Mouse (Mus musculus): ENCODE data around the gene Kmt2d. TPM values are rescaled to one million over a fixed set of nuclear protein-coding genes. Genes with fewer than 3 reads are reported as not detected.

Gene Kmt2d
- polyA plus RNA-seq, 1 experiment from 2014 or later: 8.5 TPM

DNA sequence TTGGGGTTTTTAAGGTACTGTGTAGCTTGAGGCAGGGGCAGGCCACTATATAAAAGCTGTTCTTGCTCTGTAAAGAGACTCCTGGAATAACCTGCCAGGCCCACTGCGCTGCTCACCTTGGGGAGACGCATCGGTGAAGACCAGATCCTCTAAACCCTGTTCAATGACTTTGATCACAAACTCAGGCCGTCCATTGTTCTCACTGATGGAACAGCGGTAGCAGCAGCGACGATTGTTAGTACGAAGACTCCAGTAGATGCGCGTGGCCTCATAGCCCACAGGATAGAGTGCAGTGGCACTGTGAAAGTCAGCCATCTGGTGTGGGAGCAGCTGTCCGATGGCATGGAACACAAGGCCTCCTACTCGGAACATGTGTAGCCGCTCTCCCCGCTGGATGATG, 31.8 kb downstream of the Kmt2d start:
- H3K4me3 ChIP-seq (ENCODE audit: low read length): no peak overlapping the region
- no peak overlapping the region for H3K4me2 ChIP-seq (ENCODE audit: low read depth, low read length)
- H3K27me3 ChIP-seq (ENCODE audit: control insufficient read depth, insufficient read depth, low read length): no peaks in the 10 kb centered on the region
- no peak overlapping the region for H3K27ac ChIP-seq (ENCODE audit: low read length)
- no peak overlapping the region for H3K9ac ChIP-seq (ENCODE audit: low read length)
- ATAC-seq (replicated peaks; ENCODE audit: extremely low read depth, insufficient read depth, low FRiP score): no peak
- 98% methylated on average over 14 of the region's 14 CpGs for WGBS
- H3K4me1 ChIP-seq (ENCODE audit: control insufficient read depth, insufficient read depth, low read length): peaks cover 2% of the 10 kb centered on the region; the same call in 1 of the 2 replicates
- peaks cover 95% of the 10 kb centered on the region for H3K36me3 ChIP-seq (ENCODE audit: control insufficient read depth, insufficient read depth)
- H3K9me3 ChIP-seq (replicated peaks; ENCODE audit: control insufficient read depth, low read length): no peaks in the 10 kb centered on the region

DNA sequence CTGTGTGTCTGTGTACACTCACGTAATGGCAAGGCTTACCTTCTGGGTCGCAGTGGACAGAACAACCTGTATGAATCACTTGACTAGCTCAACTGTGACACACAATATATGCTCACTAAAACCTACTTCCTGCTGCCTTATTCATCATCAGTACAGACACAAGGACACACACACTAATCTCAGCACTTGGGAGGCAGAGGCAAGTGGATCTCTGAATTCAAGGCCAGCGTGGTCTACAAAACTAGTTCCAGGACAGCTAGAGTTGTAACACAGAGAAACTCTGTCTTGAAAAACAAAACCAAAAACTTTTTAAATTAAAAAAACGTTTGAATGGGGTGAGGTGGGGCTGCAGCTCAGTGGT, 33.3 kb downstream of the Kmt2d start:
- Histone ChIP-seq H3K4me1 (ENCODE audit: control insufficient read depth, insufficient read depth, low read length) (peaks cover 4% of the 10 kb centered on the region; the same call in 1 of the 2 replicates), H3K9me3 (replicated peaks; ENCODE audit: control insufficient read depth, low read length) (no peaks in the 10 kb centered on the region), H3K4me3 (ENCODE audit: low read length) (no peak overlapping the region), H3K36me3 (ENCODE audit: control insufficient read depth, insufficient read depth) (peaks cover 93% of the 10 kb centered on the region), H3K9ac (ENCODE audit: low read length) (no peak overlapping the region), H3K27ac (ENCODE audit: low read length) (no peak overlapping the region), H3K27me3 (ENCODE audit: control insufficient read depth, insufficient read depth, low read length) (no peaks in the 10 kb centered on the region), H3K4me2 (ENCODE audit: low read depth, low read length) (no peak overlapping the region)
- no peak for ATAC-seq (replicated peaks; ENCODE audit: extremely low read depth, insufficient read depth, low FRiP score)
- WGBS: 76% methylated on average over 4 of the region's 4 CpGs

DNA sequence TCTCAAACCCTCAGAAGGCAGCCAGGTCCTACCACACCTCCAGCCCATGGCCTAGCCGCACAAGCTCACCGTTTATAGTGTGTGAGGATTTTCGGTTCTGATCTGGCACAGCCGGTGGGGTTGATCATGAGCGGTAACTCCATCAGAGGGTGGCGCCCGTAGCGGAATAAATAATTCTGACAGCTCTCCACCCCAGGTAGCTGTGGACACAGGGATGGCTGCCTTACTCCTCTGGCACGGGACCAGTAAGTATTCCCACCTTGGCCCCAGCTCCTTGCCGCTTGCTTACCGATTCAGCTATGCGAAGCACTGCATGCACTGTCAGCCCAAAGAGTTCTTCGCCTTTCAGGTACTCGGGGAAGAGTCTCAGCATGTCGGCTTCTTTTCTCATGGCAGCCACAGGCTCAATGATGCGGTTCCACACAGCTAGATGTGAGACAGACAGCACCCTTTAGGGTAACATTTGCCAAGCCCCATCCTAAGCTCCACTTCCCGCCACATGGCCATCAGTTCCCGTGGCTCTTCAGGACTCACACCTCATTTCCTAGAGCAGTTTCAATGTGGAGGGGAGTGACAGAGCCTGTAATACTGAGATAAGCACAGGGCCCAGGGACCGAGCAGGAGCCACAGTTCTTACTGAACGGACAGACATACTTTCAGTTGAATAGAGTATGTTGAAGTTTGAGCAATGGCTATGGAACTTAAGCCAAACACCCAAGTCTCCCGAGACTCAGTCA, 33.8 kb downstream of the Kmt2d start:
- ATAC-seq (replicated peaks; ENCODE audit: extremely low read depth, insufficient read depth, low FRiP score): no peak
- 90% methylated on average over 21 of the region's 21 CpGs for WGBS
- H3K9ac ChIP-seq (ENCODE audit: low read length): no peak overlapping the region

DNA sequence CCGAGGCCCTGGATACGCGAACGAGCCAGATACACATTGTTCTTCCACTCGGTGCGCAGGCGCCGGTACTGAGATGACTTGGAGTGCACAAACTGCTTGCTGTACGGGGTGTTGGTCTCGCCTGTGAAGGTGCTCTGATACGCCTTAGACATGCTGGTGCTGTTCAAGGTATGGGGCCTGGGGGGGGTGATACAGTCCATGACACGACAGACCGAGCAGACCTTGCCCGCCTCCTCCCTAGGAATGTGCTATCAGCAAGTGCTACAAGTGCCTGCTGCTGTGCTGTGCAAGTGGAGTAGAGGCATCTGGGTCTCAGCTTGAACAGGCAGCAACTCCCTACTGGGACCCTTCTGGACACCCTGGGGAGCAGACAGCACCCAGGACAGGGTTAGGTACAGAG, 35.7 kb downstream of the Kmt2d start:
- no peak overlapping the region for H3K4me3 ChIP-seq (ENCODE audit: low read length)
- no peaks in the 10 kb centered on the region for H3K9me3 ChIP-seq (replicated peaks; ENCODE audit: control insufficient read depth, low read length)
- no peak for ATAC-seq (replicated peaks; ENCODE audit: extremely low read depth, insufficient read depth, low FRiP score)
- H3K27ac ChIP-seq (ENCODE audit: low read length): no peak overlapping the region; the same call in 1 of the 2 replicates
- H3K4me1 ChIP-seq (ENCODE audit: control insufficient read depth, insufficient read depth, low read length): peaks cover 13% of the 10 kb centered on the region
- H3K4me2 ChIP-seq (ENCODE audit: low read depth, low read length): no peak overlapping the region
- H3K27me3 ChIP-seq (ENCODE audit: control insufficient read depth, insufficient read depth, low read length): no peaks in the 10 kb centered on the region
- 69% methylated on average over 14 of the region's 14 CpGs for WGBS
- no peak overlapping the region for H3K9ac ChIP-seq (ENCODE audit: low read length)
- peaks cover 70% of the 10 kb centered on the region for H3K36me3 ChIP-seq (ENCODE audit: control insufficient read depth, insufficient read depth)

More for the DNA sequence above, 33.8 kb downstream of the Kmt2d start:
- no peaks in the 10 kb centered on the region for H3K9me3 ChIP-seq (replicated peaks; ENCODE audit: control insufficient read depth, low read length)
- peaks cover 89% of the 10 kb centered on the region for H3K36me3 ChIP-seq (ENCODE audit: control insufficient read depth, insufficient read depth)
- no peaks in the 10 kb centered on the region for H3K27me3 ChIP-seq (ENCODE audit: control insufficient read depth, insufficient read depth, low read length)
- no peak overlapping the region for H3K27ac ChIP-seq (ENCODE audit: low read length)
- no peak overlapping the region for H3K4me3 ChIP-seq (ENCODE audit: low read length)
- no peak overlapping the region for H3K4me2 ChIP-seq (ENCODE audit: low read depth, low read length)
- H3K4me1 ChIP-seq (ENCODE audit: control insufficient read depth, insufficient read depth, low read length): peaks cover 7% of the 10 kb centered on the region

DNA sequence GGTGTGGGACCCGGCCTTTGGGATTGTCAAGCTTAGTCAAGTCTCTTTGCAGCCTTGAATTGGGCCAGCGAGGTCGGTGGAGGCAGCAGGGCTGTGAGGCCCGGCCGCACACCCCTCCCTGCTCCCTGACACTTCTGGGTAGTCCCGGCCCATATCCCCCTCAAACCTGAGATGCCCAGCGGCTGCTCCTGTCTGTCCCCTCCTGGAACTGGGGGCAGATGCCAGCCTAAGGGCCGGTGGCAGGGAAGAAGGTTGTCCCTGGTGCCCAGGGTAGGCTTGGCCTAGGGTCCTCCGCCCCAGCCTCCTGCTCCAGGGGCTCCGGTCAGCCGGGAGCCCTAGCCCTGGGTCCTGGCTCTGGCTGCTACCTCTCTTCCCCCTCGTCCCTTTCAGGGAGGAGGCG, 36.9 kb downstream of the Kmt2d start:
- Histone ChIP-seq H3K9ac (ENCODE audit: low read length) (no peak overlapping the region), H3K4me1 (ENCODE audit: control insufficient read depth, insufficient read depth, low read length) (peaks cover 23% of the 10 kb centered on the region), H3K4me3 (ENCODE audit: low read length) (no peak overlapping the region), H3K4me2 (ENCODE audit: low read depth, low read length) (no peak overlapping the region), H3K27ac (ENCODE audit: low read length) (no peak overlapping the region), H3K36me3 (ENCODE audit: control insufficient read depth, insufficient read depth) (peaks cover 58% of the 10 kb centered on the region), H3K9me3 (replicated peaks; ENCODE audit: control insufficient read depth, low read length) (no peaks in the 10 kb centered on the region), H3K27me3 (ENCODE audit: control insufficient read depth, insufficient read depth, low read length) (no peaks in the 10 kb centered on the region)
- no peak for ATAC-seq (replicated peaks; ENCODE audit: extremely low read depth, insufficient read depth, low FRiP score)
- 81% methylated on average over 13 of the region's 13 CpGs for whole genome bisulfite sequencing

DNA sequence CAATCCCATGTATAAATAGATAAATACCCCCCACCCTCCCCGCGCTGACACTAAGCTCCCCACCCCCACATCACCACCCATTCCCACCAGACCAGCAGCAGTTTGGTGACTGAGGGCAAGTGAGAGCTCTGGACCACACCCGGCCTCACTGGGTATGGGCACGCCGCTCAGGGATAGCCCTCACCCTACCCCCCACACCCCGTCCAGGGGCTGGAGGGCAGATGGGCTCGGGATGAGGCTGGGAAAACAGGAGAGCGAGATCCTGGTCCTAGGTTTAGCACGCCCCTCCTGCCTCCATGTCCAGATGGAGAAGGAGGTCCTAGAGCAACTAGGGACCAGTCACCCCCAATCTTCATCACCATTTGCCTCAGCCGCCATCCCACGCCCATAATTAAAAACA, 37.7 kb downstream of the Kmt2d start:
- H3K9ac ChIP-seq (ENCODE audit: low read length): no peak overlapping the region; the same call in 1 of the 2 replicates
- no peak overlapping the region for H3K4me2 ChIP-seq (ENCODE audit: low read depth, low read length)
- no peak overlapping the region for H3K27ac ChIP-seq (ENCODE audit: low read length)
- ATAC-seq (replicated peaks; ENCODE audit: extremely low read depth, insufficient read depth, low FRiP score): no peak
- H3K4me3 ChIP-seq (ENCODE audit: low read length): no peak overlapping the region
- peaks cover 50% of the 10 kb centered on the region for H3K36me3 ChIP-seq (ENCODE audit: control insufficient read depth, insufficient read depth)
- no peaks in the 10 kb centered on the region for H3K9me3 ChIP-seq (replicated peaks; ENCODE audit: control insufficient read depth, low read length)
- peaks cover 27% of the 10 kb centered on the region for H3K4me1 ChIP-seq (ENCODE audit: control insufficient read depth, insufficient read depth, low read length)
- 84% methylated on average over 11 of the region's 11 CpGs for WGBS
- no peaks in the 10 kb centered on the region for H3K27me3 ChIP-seq (ENCODE audit: control insufficient read depth, insufficient read depth, low read length)

DNA sequence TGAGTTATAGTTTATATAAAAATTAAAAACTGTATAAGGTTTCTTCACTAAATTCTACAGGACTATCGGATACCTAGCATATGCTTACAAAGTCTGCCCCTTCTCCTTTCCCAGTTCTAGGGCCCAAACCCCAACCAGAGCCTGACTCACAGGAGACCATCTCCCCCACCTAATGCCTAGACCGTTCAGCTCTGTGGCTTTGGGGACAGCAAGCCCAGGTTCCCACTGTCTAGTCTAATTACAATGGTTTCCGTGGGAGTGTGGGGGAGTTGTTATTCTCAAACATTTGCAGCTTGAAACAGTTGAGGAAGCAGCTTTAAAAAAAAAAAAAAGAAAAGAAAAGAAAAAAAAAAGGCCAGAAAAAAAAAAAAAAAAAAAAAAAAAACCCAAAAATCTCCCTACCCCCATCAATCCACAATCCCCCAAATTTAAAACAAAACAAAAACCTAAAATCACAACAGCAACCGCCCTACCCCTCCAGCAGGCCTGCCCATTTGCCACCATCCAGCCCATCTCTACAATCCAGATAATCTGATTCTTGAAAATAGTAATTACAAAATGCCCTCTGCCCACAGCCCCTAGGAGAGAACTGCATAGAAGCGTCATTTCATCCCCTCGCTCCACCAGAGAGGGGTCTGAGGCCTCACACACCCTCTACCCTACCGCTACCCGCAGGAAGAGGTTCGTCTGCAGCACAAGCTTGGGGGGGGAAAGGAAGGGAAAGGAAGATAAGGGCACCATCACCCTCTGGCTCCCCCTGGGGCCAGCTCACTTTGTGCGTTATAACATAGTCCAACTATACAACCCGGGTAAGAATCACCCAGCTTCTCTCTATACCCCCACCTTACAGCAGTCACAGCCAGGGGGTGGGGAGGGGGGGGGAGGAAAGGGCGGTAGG, 38.6 kb downstream of the Kmt2d start:
- WGBS: 46% methylated on average over 12 of the region's 12 CpGs
- Histone ChIP-seq H3K4me2 (ENCODE audit: low read depth, low read length) (peak overlapping the region; percentile 72), H3K4me1 (ENCODE audit: control insufficient read depth, insufficient read depth, low read length) (peaks cover 33% of the 10 kb centered on the region), H3K27me3 (ENCODE audit: control insufficient read depth, insufficient read depth, low read length) (no peaks in the 10 kb centered on the region), H3K9me3 (replicated peaks; ENCODE audit: control insufficient read depth, low read length) (no peaks in the 10 kb centered on the region), H3K9ac (ENCODE audit: low read length) (no peak overlapping the region), H3K4me3 (ENCODE audit: low read length) (no peak overlapping the region), H3K36me3 (ENCODE audit: control insufficient read depth, insufficient read depth) (peaks cover 42% of the 10 kb centered on the region), H3K27ac (ENCODE audit: low read length) (peak overlapping the region; percentile 100)
- ATAC-seq (replicated peaks; ENCODE audit: extremely low read depth, insufficient read depth, low FRiP score): no peak

DNA sequence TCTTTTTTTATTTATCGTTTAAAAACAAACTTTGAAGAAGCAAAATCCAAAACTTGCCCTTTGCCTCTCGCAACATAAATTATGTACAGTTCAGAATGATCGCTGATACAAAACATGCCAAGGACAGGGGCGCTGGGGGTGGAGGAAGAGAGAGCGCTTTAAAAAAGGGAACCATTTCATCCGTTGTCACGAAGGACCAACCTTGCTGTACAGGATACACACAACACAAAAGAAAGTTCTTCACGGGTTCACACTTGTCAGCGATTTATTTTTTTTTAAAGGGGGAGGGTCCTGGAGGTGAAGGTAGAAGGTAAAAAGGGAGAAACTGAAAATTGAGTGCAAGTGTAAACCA, 39.3 kb downstream of the Kmt2d start:
- Histone ChIP-seq H3K4me1 (ENCODE audit: control insufficient read depth, insufficient read depth, low read length) (peaks cover 36% of the 10 kb centered on the region), H3K9ac (ENCODE audit: low read length) (peak overlapping the region; percentile 69), H3K27ac (ENCODE audit: low read length) (peak overlapping the region; percentile 100), H3K4me3 (ENCODE audit: low read length) (peak overlapping the region; percentile 87), H3K9me3 (replicated peaks; ENCODE audit: control insufficient read depth, low read length) (no peaks in the 10 kb centered on the region), H3K27me3 (ENCODE audit: control insufficient read depth, insufficient read depth, low read length) (no peaks in the 10 kb centered on the region), H3K4me2 (ENCODE audit: low read depth, low read length) (peak overlapping the region; percentile 72), H3K36me3 (ENCODE audit: control insufficient read depth, insufficient read depth) (peaks cover 34% of the 10 kb centered on the region)
- no peak for ATAC-seq (replicated peaks; ENCODE audit: extremely low read depth, insufficient read depth, low FRiP score)
- WGBS: 14% methylated on average over 9 of the region's 9 CpGs

Data from heart, embryonic 16.5 days (tissue).